Mouse (Mus musculus): ENCODE measurements at regions not wholly inside any gene's neighbourhood (a gene's known extent, or its start where the extent isn't known, plus 50 kb on each side); places are given as distances from the start of the nearest gene placed in this dataset.
"Not testable (repeated sequence)": the region's sequence is repeated elsewhere in the genome, so short reads cannot be mapped to it uniquely, and the experiment has no call there.

- DNase-seq (ENCODE audit: low spot score in 2 of 2): no peak
Observed at GRCm38 (mm10) chr17:79545878-79546277, 65.8 kb upstream of the Rmdn2 start.

- DNase-seq (ENCODE audit: low spot score in 2 of 2): no peak
Observed at GRCm38 (mm10) chr17:79547075-79547474, 64.6 kb upstream of the Rmdn2 start.

GRCm38 (mm10) chr17:79547524-79547923 is 64.1 kb upstream of the Rmdn2 start:
- no peak for DNase-seq (ENCODE audit: low spot score in 2 of 2)

GRCm38 (mm10) chr17:79550409-79550808 is 61.3 kb upstream of the Rmdn2 start:
- not testable (repeated sequence) for DNase-seq (ENCODE audit: low spot score in 2 of 2)

GRCm38 (mm10) chr17:79553850-79554249 is 57.8 kb upstream of the Rmdn2 start:
- DNase-seq (ENCODE audit: low spot score in 2 of 2): no peak

- no peak for DNase-seq (ENCODE audit: low spot score in 2 of 2)
Observed at GRCm38 (mm10) chr17:79555593-79555992, 56.1 kb upstream of the Rmdn2 start.

Data from left cerebral cortex, adult 18-20 months (tissue).